Comparison of ENCODE assay signal across 19 mouse cellular contexts in genomic region chr16:4665726-4666125, GRCm38 (mm10). TPM values are rescaled to one million over a fixed set of nuclear protein-coding genes. Genes with fewer than 3 reads are reported as not detected.
"Had no signal": no experiment of that assay in that cellular context is flagged by ENCODE, and none has a peak within 500 bp of the region (broad histone marks: within the 10 kb centered on the region; RNA-seq: fewer than 3 reads in every experiment).

No protein-coding gene starts in this region.

- H3K9me3 ChIP-seq: midbrain, embryonic 10.5 days; midbrain, embryonic 12.5 days; neural tube, embryonic 13.5 days; neural tube, embryonic 15.5 days had no signal

- H3K4me2 ChIP-seq: lung, embryonic 14.5 days; midbrain, embryonic 12.5 days; neural tube, embryonic 13.5 days; neural tube, embryonic 15.5 days had no signal

- DNase-seq: lung, embryonic 14.5 days; lung, postnatal 10 days; lung, postnatal 4 days; midbrain, embryonic 14.5 days; retina, postnatal 1 day; right cerebral cortex, adult 18-20 months; right cerebral cortex, postnatal 25 days; right cerebral cortex, postnatal 4 days; spleen, adult 18-20 months; thymus, adult 18-20 months; thymus, postnatal 14 days; thymus, postnatal 36 days had no signal

- H3K9ac ChIP-seq: lung, embryonic 14.5 days; midbrain, embryonic 12.5 days; neural tube, embryonic 13.5 days; neural tube, embryonic 15.5 days had no signal

- H3K27ac ChIP-seq: midbrain, embryonic 10.5 days; midbrain, embryonic 12.5 days; neural tube, embryonic 13.5 days; neural tube, embryonic 15.5 days had no signal

- H3K4me3 ChIP-seq: midbrain, embryonic 10.5 days; midbrain, embryonic 12.5 days; myocyte; neural tube, embryonic 13.5 days; neural tube, embryonic 15.5 days had no signal

- H3K4me1 ChIP-seq: midbrain, embryonic 10.5 days; midbrain, embryonic 12.5 days; neural tube, embryonic 13.5 days; neural tube, embryonic 15.5 days had no signal

- ATAC-seq: midbrain, embryonic 16.5 days had no signal

- H3K27me3 ChIP-seq: midbrain, embryonic 12.5 days; neural tube, embryonic 13.5 days; neural tube, embryonic 15.5 days had no signal

RNA-seq across cellular contexts. Expression of gene Vasn, which starts 26.0 kb away (rescaled TPM):
- total RNA-seq: megakaryocyte, adult 5-6 weeks had no signal
